Mouse (Mus musculus) hindbrain, embryonic 16.5 days (tissue): Measurements from ENCODE around the gene Podxl. TPM values are rescaled to one million over a fixed set of nuclear protein-coding genes. Genes with fewer than 3 reads are reported as not detected.

Experiments
- ATAC-seq: fragments of 200-750 bp; cut with Nextera tagmentation; 2 replicates; pipeline ENCODE4 v1.8.0; 2017; ENCODE audit warnings: moderate TSS enrichment, moderate library complexity
- H3K27ac ChIP-seq: fragments of 300-500 bp; sonication (generic); 2 replicates; pipeline ENCODE4 v1.5.1; 2014; ENCODE audit warnings: low read depth, mild to moderate bottlenecking, control low read depth, low read length, moderate library complexity
- H3K27me3 ChIP-seq: fragments of 300-500 bp; sonication (generic); replicated peaks from 2 replicates; pipeline ENCODE4 v1.6.1; 2014; ENCODE audit warnings: low read length; ENCODE audit not compliant: control insufficient read depth, insufficient read depth
- H3K36me3 ChIP-seq: fragments of 300-500 bp; sonication (generic); 2 replicates; pipeline ENCODE4 v1.6.1; 2014; ENCODE audit warnings: mild to moderate bottlenecking, low read length, moderate library complexity, mixed read lengths; ENCODE audit not compliant: control insufficient read depth, insufficient read depth
- H3K4me1 ChIP-seq: fragments of 300-500 bp; sonication (generic); 2 replicates; pipeline ENCODE4 v1.6.1; 2014; ENCODE audit warnings: low read depth, low read length; ENCODE audit not compliant: control insufficient read depth, insufficient read depth
- H3K4me2 ChIP-seq: fragments of 300-500 bp; sonication (generic); 2 replicates; pipeline ENCODE4 v1.6.1; 2014; ENCODE audit warnings: mild to moderate bottlenecking, low read length, control low read depth, moderate library complexity
- H3K4me3 ChIP-seq: fragments of 300-500 bp; sonication (generic); 2 replicates; pipeline ENCODE4 v1.5.1; 2014; ENCODE audit warnings: mild to moderate bottlenecking, low read length, control low read depth, moderate library complexity
- H3K9ac ChIP-seq: fragments of 300-500 bp; sonication (generic); 2 replicates; pipeline ENCODE4 v1.6.1; 2014; ENCODE audit warnings: low read depth, mild to moderate bottlenecking, control low read depth, low read length, moderate library complexity
- H3K9me3 ChIP-seq: fragments of 300-500 bp; sonication (generic); 2 replicates; pipeline ENCODE4 v1.6.1; 2014; ENCODE audit warnings: mild to moderate bottlenecking, low read length, moderate library complexity; ENCODE audit not compliant: control insufficient read depth
- WGBS: fragments of 180-500 bp; shearing (Covaris S2); extraction: QIAGEN DNeasy Blood & Tissue Kit; methylation state at CpG from one replicate; pipeline ENCODE4 v1.1.7; 2014; 5-methylcytosine and 5-hydroxymethylcytosine counted together
- polyA plus RNA-seq: library from polyadenylated mRNA; unstranded; fragments of >200 nt; fragmentation: Nextera tagmentation; extraction: Ambion mirVana; gene quantifications from 2 replicates; pipeline ENCODE4 v1.2.1, GENCODE M21; 2015

Podxl gene
- polyA plus RNA-seq, 1 experiment from 2014 or later: 8.3 TPM

DNA sequence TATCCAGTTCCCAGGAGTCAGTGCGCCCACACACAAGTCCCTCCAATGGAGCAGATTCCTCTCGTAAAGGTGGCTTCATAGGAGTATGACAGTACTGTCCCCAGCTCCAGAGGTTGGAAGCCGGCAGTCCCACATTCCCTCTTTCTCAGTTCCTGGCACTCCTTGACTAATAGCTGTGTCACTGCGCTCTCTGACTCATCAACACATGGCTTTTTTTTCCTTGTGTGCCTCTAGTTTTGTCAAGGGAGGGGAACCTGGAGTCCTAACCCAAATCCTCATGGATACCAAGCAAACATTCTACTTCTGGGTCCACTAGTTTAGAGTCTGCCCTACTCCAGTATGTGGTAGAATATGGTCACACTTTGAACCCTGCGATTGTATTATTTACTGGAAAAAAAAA lies 29.1 kb downstream of the Podxl start:
- Histone ChIP-seq H3K4me2 (no peak overlapping the region), H3K9me3 (no peaks in the 10 kb centered on the region), H3K36me3 (no peaks in the 10 kb centered on the region), H3K9ac (no peak overlapping the region), H3K27ac (no peak overlapping the region), H3K27me3 (no peaks in the 10 kb centered on the region), H3K4me3 (no peak overlapping the region), H3K4me1 (no peaks in the 10 kb centered on the region)
- no peak for ATAC-seq
- WGBS: 93% methylated on average over 5 of the region's 5 CpGs

GRCm38 (mm10) chr6:31531880-31532279 lies 31.9 kb downstream of the Podxl start:
- Histone ChIP-seq H3K9ac (no peak overlapping the region), H3K27ac (no peak overlapping the region), H3K4me2 (no peak overlapping the region), H3K9me3 (no peaks in the 10 kb centered on the region), H3K4me3 (no peak overlapping the region), H3K36me3 (no peaks in the 10 kb centered on the region; the same call in 1 of the 2 replicates), H3K27me3 (no peaks in the 10 kb centered on the region), H3K4me1 (no peaks in the 10 kb centered on the region)
- no peak for ATAC-seq
- WGBS: 91% methylated on average over 3 of the region's 3 CpGs

GRCm38 (mm10) chr6:31528339-31528738 lies 35.4 kb downstream of the Podxl start:
- WGBS: 69% methylated on average over 5 of the region's 5 CpGs
- Histone ChIP-seq H3K4me3 (no peak overlapping the region), H3K9ac (no peak overlapping the region), H3K36me3 (peaks cover 6% of the 10 kb centered on the region; the same call in 1 of the 2 replicates), H3K4me2 (no peak overlapping the region), H3K9me3 (no peaks in the 10 kb centered on the region), H3K27me3 (no peaks in the 10 kb centered on the region), H3K27ac (no peak overlapping the region), H3K4me1 (peaks cover 4% of the 10 kb centered on the region)
- ATAC-seq: no peak

DNA sequence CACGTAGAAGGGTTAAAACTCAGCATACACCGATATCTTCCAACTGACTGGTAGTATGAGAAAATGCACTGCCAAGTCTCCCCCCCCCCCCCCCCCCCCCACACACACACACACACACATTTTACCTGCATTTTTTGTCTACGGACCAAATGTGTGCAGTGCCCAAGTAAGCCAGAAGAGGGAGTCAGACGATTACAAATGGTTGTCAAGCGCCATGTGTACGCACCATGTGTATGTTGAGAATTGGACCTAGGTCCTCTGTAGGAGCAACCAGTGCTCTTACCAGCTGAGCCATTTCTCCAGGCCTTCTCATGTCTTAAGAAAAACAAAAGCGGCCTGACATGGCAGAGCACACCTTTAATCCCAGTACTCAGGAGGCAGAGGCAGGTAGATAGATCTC lies 35.9 kb downstream of the Podxl start:
- Histone ChIP-seq H3K9me3 (no peaks in the 10 kb centered on the region), H3K9ac (no peak overlapping the region), H3K27ac (no peak overlapping the region), H3K4me1 (peaks cover 7% of the 10 kb centered on the region), H3K4me3 (no peak overlapping the region), H3K4me2 (no peak overlapping the region), H3K27me3 (no peaks in the 10 kb centered on the region), H3K36me3 (peaks cover 6% of the 10 kb centered on the region; the same call in 1 of the 2 replicates)
- no peak for ATAC-seq
- 71% methylated on average over 7 of the region's 7 CpGs for whole genome bisulfite sequencing

- 94% methylated on average over 5 of the region's 5 CpGs for WGBS
- Histone ChIP-seq H3K9ac (no peak overlapping the region), H3K4me2 (no peak overlapping the region), H3K4me3 (no peak overlapping the region), H3K9me3 (no peaks in the 10 kb centered on the region), H3K4me1 (peaks cover 11% of the 10 kb centered on the region), H3K27me3 (no peaks in the 10 kb centered on the region), H3K36me3 (peaks cover 8% of the 10 kb centered on the region; the same call in 1 of the 2 replicates), H3K27ac (no peak overlapping the region)
- ATAC-seq: no peak
Measured at GRCm38 (mm10) chr6:31526929-31527328, 36.9 kb downstream of the Podxl start.

- no peaks in the 10 kb centered on the region for H3K9me3 ChIP-seq
- H3K4me1 ChIP-seq: peaks cover 14% of the 10 kb centered on the region
- peaks cover 8% of the 10 kb centered on the region; the same call in 1 of the 2 replicates for H3K36me3 ChIP-seq
- peak; percentile 61 for ATAC-seq
- no peak overlapping the region for H3K27ac ChIP-seq
- H3K4me3 ChIP-seq: no peak overlapping the region
- no peaks in the 10 kb centered on the region for H3K27me3 ChIP-seq
- H3K9ac ChIP-seq: no peak overlapping the region
- 72% methylated on average over 6 of the region's 6 CpGs for WGBS
- no peak overlapping the region for H3K4me2 ChIP-seq
Measured at GRCm38 (mm10) chr6:31525231-31525900, 38.4 kb downstream of the Podxl start.

GRCm38 (mm10) chr6:31524647-31525046 lies 39.1 kb downstream of the Podxl start:
- Histone ChIP-seq H3K9ac (no peak overlapping the region), H3K27me3 (no peaks in the 10 kb centered on the region), H3K9me3 (no peaks in the 10 kb centered on the region), H3K4me1 (peaks cover 14% of the 10 kb centered on the region), H3K4me3 (no peak overlapping the region), H3K36me3 (peaks cover 8% of the 10 kb centered on the region; the same call in 1 of the 2 replicates), H3K4me2 (no peak overlapping the region), H3K27ac (no peak overlapping the region)
- ATAC-seq: no peak
- 98% methylated on average over 8 of the region's 8 CpGs for WGBS

- Histone ChIP-seq H3K4me1 (peaks cover 14% of the 10 kb centered on the region), H3K27me3 (no peaks in the 10 kb centered on the region), H3K36me3 (peaks cover 8% of the 10 kb centered on the region; the same call in 1 of the 2 replicates), H3K4me3 (no peak overlapping the region), H3K9ac (no peak overlapping the region), H3K27ac (no peak overlapping the region), H3K9me3 (no peaks in the 10 kb centered on the region), H3K4me2 (no peak overlapping the region)
- 93% methylated on average over 13 of the region's 13 CpGs for WGBS
- ATAC-seq: no peak
Measured at GRCm38 (mm10) chr6:31524121-31524520, 39.7 kb downstream of the Podxl start.

- Histone ChIP-seq H3K4me1 (peaks cover 14% of the 10 kb centered on the region), H3K9ac (no peak overlapping the region), H3K27me3 (no peaks in the 10 kb centered on the region), H3K36me3 (peaks cover 8% of the 10 kb centered on the region; the same call in 1 of the 2 replicates), H3K27ac (no peak overlapping the region), H3K4me3 (no peak overlapping the region), H3K9me3 (no peaks in the 10 kb centered on the region), H3K4me2 (no peak overlapping the region)
- no peak for ATAC-seq
- WGBS: 88% methylated on average over 4 of the region's 4 CpGs
Measured at GRCm38 (mm10) chr6:31523657-31524056, 40.1 kb downstream of the Podxl start.
